Mouse (Mus musculus) megakaryocyte progenitor cell, adult 5-6 weeks (primary cell): ENCODE results near the gene Traip. TPM values are rescaled to one million over a fixed set of nuclear protein-coding genes. Genes with fewer than 3 reads are reported as not detected.

ENCODE experiments used
- ATAC-seq: replicated peaks from 2 replicates; pipeline ENCODE4 v1.8.0; 2016; ENCODE audit warnings: mild to moderate bottlenecking, moderate TSS enrichment, inconsistent platforms; ENCODE audit not compliant: poor library complexity
- total RNA-seq, 2 experiments: library from RNA; stranded (forward) in 1 of 2; stranded (reverse) in 1 of 2; fragments of 157-497, 149-512 nt in 1 of 2; fragments of 200-1000 nt in 1 of 2; gene quantifications; 2 replicates each; pipeline versions ENCODE4 v1.2.3 to v1.2.4; 2015 to 2017

Traip gene
- total RNA-seq (2015) (10.1 and 11.3 TPM in 2 replicates), total RNA-seq (2017) (22.7 and 32.7 TPM in 2 replicates)

GRCm38 (mm10) chr9:107949922-107950235 is at the start of gene Traip:
Gene Traip, plus strand, starts transcription at chr9:107950136.
- no peak for ATAC-seq

GRCm38 (mm10) chr9:107900840-107901626 is 48.9 kb upstream of the Traip start:
- ATAC-seq = peak; percentile 78

DNA sequence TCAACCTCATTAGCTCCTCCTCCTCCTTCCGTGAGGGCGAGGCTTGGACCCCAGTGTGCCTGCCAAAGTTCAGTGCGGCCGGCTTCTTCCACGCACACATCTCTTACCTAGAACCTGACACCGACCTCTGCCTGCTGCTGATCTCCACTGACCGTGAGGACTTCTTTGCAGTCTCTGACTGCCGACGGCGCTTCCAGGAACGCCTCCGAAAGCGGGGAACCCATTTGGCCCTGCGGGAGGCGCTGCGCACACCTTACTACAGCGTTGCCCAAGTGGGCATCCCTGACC is 48.4 kb upstream of the Traip start:
- no peak for ATAC-seq

DNA sequence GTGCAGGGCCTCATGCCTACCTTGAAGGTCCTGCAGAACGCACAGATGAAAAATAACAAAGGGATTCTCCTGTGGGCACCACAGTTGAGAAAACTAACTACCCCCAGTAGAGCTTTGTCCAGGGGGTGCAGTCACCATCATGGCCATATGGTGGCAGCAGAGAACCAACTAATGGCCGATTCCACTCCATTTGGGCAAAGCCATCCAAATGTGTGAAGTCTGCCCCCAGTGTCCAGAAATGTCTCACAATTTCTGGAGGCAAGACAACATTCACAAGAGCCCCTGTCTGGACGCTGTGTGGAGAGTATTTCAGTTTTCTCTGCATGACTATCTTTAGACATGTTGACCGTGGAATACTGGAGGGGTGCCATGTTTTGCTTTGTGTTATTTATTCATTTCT is 45.2 kb upstream of the Traip start:
- peak; percentile 90 for ATAC-seq

DNA sequence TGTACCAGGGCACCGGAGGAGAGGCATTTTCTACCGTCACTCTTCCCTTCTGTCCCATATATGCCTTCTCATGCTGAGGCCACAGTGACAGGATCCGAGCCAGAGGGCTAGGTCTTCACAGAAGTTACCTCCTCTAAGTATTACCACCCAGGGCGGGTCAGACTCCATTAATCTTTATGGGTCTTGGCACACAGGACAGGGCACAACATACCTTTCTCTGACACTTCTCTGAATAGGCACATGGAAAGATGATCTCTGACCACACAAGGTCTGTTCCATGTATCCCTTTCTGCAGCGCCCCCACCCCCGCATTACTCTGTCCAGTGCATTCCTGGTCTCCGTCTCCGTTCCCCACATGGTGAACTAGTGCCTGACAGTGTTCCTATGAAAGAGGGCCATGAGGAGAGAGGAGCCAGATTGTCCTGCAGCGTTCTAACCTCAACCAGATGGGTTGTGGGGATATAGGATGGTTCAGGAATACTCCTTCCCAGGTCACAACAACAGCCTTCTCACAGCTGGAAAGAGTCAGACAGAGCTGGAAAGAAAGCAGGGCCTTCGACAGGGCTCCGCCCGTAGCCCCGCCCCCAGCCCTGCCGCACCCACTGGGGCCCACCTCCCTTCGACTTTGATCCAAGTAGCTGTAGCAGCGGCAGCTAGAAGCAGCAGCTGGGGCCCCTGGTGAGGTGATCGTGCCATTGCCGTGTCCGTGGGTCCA is 43.5 kb upstream of the Traip start, which contains the start of gene Mst1r:
Mst1r (plus strand) TSS at position 622 of the 715 bp plus-strand sequence.
- peak; percentile 51 for ATAC-seq

DNA sequence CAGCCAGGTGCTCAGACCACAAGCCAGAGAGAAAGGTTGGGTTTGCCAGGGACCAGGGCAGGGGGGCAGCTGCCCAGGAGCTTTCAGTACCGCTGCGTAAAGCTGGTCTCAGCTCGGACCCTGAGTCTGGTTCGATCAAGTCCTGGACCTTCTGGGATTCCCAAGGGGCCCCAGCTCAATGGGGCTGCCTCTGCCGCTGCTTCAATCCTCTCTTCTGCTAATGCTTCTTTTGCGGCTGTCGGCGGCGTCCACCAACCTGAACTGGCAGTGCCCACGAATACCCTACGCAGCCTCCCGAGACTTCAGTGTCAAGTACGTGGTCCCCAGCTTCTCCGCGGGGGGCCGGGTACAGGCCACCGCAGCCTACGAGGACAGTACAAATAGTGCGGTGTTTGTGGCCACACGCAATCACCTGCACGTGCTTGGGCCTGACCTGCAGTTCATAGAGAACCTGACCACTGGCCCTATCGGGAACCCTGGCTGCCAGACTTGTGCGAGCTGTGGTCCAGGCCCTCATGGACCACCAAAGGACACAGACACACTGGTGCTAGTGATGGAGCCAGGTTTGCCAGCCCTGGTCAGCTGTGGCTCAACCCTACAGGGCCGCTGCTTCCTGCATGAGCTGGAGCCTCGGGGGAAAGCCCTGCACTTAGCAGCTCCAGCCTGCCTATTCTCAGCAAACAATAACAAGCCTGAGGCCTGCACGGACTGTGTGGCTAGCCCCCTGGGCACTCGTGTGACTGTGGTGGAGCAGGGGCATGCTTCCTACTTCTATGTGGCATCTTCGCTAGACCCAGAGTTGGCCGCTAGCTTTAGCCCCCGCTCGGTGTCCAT is 42.8 kb upstream of the Traip start:
- no peak for ATAC-seq

- ATAC-seq = no peak
These were observed 42.2 kb upstream of the Traip start for GRCm38 (mm10) chr9:107907801-107908120.

GRCm38 (mm10) chr9:107908410-107909158 is 41.4 kb upstream of the Traip start:
- ATAC-seq = peak; percentile 36; the same call in 1 of the 2 replicates

GRCm38 (mm10) chr9:107910025-107910769 is 39.7 kb upstream of the Traip start:
- ATAC-seq = no peak

- no peak for ATAC-seq
These were observed 35.0 kb upstream of the Traip start for GRCm38 (mm10) chr9:107914764-107915420.

DNA sequence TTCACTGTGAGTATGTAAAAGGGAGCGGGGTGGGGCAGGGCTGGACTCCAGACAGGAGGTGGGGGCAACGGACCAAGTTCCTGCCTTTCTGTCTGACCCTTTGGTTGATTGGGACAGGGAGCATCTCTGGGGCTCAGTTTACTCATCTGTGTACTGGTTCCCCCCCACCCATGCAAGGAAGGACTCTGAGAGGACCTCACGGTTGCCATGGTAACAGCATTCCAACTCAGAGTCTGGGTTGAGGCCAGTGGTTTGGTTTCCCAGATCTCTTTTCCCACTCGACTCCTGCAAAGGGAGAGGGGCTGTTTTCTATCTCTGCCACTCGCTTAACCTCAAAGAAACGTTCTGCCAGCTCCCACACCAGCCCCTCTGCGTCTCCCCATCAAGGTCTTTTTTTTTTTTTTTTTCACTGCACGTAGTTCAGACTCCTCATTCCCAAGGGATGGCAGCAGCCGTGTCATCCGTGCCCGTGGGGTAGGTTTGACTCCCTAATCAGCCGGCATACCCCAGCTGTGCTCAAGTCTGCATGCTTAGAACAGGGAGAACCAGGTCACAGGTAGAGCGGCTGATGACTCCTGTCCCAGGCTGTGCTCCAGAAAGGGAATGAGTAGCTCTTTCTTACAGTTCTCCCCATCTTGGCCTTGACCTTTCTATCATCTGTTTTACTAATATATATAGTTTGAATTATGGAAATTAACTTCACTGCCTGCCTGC is 31.9 kb upstream of the Traip start:
- no peak for ATAC-seq

DNA sequence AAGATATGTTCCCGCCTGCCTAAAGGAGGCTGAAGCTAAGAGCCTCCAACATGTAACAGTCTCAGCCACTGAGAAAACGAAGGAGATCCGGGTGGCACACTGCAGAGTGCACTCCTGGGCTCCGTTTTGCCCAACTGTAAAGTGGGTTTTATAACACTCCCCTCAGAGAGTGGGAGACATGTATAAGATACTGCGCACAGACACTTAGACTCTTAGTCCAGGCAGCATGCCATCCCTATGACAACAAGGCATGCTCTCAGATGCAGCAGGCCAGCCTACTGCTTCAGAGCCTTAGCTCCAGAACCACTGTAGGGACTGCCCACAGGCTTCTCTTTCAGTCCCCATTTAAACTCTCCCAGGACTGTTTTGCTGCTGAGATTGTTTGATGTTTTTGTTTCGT is 31.1 kb upstream of the Traip start:
- no peak for ATAC-seq

DNA sequence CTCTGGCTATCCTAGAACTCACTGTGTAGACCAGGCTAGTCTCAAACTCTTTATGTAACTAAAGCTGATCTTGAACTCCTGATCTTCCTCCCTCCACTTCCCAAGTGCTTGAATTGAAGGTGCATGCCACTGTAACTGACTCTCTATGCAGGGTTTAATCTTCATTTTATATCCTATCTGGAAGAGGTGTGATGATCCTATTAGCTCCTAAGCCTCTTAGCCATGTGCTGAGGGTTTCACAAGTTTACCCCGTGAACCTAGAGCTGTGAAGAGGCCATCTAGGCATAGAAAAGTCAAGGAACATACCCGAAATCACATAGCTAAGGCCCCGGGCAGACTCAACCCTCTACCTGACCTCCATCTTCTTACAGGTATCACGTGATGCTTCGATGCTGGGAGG is 30.5 kb upstream of the Traip start:
- ATAC-seq = no peak

- peak; percentile 73 for ATAC-seq
These were observed 26.9 kb upstream of the Traip start for GRCm38 (mm10) chr9:107923021-107923420.

DNA sequence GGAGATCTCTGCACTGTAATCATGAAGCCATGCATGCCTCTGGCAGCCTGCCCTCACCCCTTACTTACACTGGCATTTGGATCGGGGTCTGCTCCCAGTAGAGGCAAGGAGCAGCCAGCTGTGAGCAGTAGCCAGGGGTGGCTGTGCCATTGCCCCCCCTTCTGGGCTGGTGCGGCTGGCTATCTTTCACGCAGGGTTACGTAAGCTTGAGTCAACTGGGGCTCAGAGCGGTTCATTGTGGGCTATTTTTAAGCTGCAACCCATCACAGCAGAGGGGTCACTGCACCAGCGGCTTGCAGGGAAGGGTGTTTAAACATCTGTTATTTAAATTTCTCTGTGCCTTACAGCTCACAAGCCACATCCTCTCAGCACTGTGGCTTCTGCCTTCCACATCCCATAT is 26.0 kb upstream of the Traip start:
- ATAC-seq = peak; percentile 80

GRCm38 (mm10) chr9:107925251-107925650 is 24.7 kb upstream of the Traip start:
- ATAC-seq = no peak

DNA sequence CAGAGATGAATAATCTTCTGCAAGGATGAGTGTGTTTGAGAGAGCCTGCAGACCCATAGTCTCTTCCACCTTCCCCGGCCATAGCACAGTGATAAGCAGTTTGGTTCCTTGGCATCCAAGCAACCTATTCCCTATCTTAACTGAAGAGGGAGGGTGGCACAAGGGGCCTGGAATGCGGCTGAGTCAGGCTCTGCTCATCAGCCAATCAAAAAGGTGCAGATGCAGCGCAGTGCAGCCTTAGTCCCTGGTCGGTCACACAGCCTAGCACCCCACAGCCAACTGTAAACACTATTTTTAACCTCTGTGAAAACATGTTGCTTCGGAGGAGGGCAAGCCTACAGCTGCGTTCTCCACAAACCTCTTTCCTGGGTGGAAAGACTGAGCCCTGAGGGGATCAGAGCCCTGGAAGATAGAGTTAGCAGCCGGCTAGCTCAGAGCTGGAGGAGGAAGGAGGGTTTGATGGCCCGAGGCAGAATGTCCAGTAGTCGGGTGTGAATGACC is 23.0 kb upstream of the Traip start:
- no peak for ATAC-seq

DNA sequence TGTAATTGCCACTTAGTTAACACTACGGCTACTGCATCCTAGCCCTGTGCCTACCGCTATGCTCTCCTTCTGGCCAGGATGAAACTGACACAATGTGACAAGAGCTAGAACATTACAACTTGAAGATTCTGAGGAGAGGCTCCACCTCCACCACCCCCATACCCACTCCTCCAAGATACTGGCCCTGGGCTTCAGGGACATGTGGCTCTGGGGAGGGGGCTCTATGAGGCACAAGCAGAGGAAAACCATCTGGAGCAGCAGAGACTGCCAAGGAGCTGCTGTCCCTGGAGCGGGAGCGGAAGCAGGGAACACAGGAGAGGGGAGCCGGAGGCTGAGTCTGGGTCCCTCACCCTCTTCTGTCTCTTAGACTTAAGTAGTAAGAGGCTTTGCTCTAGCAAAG is 22.2 kb upstream of the Traip start:
- ATAC-seq = no peak

- no peak for ATAC-seq
These were observed 21.8 kb upstream of the Traip start, which contains the start of gene Actl11 for GRCm38 (mm10) chr9:107928169-107928568. Gene Actl11, plus strand, starts transcription at chr9:107928469.
